Mouse (Mus musculus) olfactory bulb, adult 2 months (tissue): ENCODE measurements around the gene Gm525. TPM values are rescaled to one million over a fixed set of nuclear protein-coding genes. Genes with fewer than 3 reads are reported as not detected.
A peak's percentile ranks its signal among the peaks of the same experiment; 100 is the strongest.

Source experiments
- H3K27ac ChIP-seq: fragments of 200-500 bp; 2 replicates; pipeline ENCODE4 v1.5.1; 2012; ENCODE audit warnings: low read depth, low read length; ENCODE audit not compliant: insufficient read depth
- H3K4me1 ChIP-seq: fragments of 200-500 bp; 2 replicates; pipeline ENCODE4 v1.6.1; 2012; ENCODE audit warnings: low read length; ENCODE audit not compliant: control insufficient read depth, insufficient read depth
- H3K4me3 ChIP-seq: fragments of 200-500 bp; 2 replicates; pipeline ENCODE4 v1.5.1; 2012; ENCODE audit warnings: mild to moderate bottlenecking, low read depth, low read length, moderate library complexity; ENCODE audit not compliant: insufficient read depth
- CTCF ChIP-seq: fragments of 200-500 bp; IDR thresholded peaks from 2 replicates; pipeline ENCODE4 v1.5.1; 2012; ENCODE audit warnings: low read depth, mild to moderate bottlenecking, low read length, moderate library complexity; ENCODE audit not compliant: insufficient read depth
- POLR2A ChIP-seq: fragments of 200-500 bp; IDR thresholded peaks from 2 replicates; pipeline ENCODE4 v1.6.1; 2012; ENCODE audit warnings: mild to moderate bottlenecking, low read depth, low read length, moderate library complexity; ENCODE audit not compliant: insufficient read depth
- WGBS: fragments of 180-500 bp; shearing (Covaris S2); methylation state at CpG from one replicate; pipeline ENCODE4 v1.1.7; 2018; 5-methylcytosine and 5-hydroxymethylcytosine counted together
- polyA plus RNA-seq: library from polyadenylated mRNA; stranded (reverse); fragments of >200 nt; gene quantifications from 2 replicates; pipeline ENCODE4 v1.2.4, GENCODE M21; 2012; ENCODE audit warnings: low replicate concordance; ENCODE audit not compliant: missing spikeins, insufficient read depth, insufficient read length

Gene Gm525
- polyA plus RNA-seq, 1 experiment = not detected

GRCm38 (mm10) chr11:89100826-89101321 is 27.2 kb downstream of the Gm525 start:
- Histone ChIP-seq H3K27ac (peak overlapping the region; percentile 2; the same call in 1 of the 2 replicates), H3K4me1 (0 out of 2 replicates have a peak, but pooled peaks cover 3% of the 10 kb centered on the region), H3K4me3 (peak overlapping the region; percentile 27)
- WGBS = 20% methylated on average over 17 of the region's 17 CpGs
- TF ChIP-seq CTCF (no peak), POLR2A (no peak)

- WGBS = 92% methylated on average over 14 of the region's 14 CpGs
- no peak for TF ChIP-seq POLR2A
- TF ChIP-seq CTCF = no peak
- H3K4me3 ChIP-seq = no peak overlapping the region
- H3K4me1 ChIP-seq = peaks cover 10% of the 10 kb centered on the region
- H3K27ac ChIP-seq = no peak overlapping the region
Observed at GRCm38 (mm10) chr11:89103166-89103565, 29.5 kb downstream of the Gm525 start.

DNA sequence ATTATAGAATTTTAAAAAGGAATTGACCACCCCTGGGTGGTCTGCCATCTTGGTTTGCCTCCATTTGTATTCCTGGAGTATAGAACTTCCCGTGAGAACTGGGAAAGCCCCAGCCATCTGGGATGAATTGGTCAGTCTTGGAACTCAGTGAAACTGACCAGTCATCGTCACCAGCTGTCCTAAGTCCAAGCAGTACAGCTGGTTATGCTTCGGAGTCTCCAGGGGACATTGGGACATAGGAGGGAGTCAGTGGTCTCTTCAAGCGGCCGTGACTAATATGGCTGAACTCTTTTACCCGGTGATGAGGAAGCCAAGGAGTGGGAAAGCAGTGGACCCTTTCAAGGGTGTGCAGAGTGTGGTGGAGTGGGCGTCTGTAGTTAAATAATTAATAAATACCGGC is 31.6 kb downstream of the Gm525 start:
- WGBS = 96% methylated on average over 8 of the region's 8 CpGs

GRCm38 (mm10) chr11:89105823-89106222 is 32.2 kb downstream of the Gm525 start:
- Histone ChIP-seq H3K27ac (no peak overlapping the region), H3K4me3 (no peak overlapping the region), H3K4me1 (peaks cover 12% of the 10 kb centered on the region)
- WGBS = 87% methylated on average over 11 of the region's 11 CpGs
- TF ChIP-seq POLR2A (no peak), CTCF (no peak)

More for the DNA sequence above, 31.6 kb downstream of the Gm525 start:
- Histone ChIP-seq H3K27ac (no peak overlapping the region), H3K4me3 (no peak overlapping the region), H3K4me1 (peaks cover 12% of the 10 kb centered on the region)
- TF ChIP-seq CTCF (no peak), POLR2A (no peak)

DNA sequence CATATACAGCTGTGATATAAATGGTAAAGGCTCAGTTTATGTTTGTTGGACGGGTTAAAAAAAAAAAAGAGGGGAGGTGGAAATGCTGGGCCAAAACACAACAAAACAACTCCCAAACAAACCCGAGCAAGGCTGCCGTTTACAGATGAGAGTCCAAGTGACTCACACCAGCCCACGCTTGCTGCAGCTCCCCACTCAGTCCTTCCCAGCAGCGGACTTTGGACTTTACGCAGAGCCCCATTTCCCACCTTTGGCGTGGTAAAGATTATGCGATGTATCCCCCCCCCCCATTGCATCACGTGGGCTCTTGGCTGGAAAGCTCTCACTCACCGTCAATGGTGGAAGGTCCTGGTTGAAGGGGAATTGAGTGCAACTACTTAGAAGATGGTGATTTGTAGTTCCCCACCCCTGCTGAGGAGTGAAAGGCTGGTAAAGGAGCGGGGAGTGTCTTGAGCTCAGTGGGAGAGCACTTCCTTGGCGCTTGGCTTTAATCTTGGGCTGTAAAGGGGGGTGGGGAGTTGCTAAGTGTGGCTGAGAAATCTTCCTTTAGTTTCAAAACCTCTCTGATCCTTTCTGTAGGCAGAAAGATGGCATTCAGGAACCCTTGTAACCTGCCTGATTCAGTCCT is 33.7 kb downstream of the Gm525 start:
- 16% methylated on average over 12 of the region's 12 CpGs for WGBS

GRCm38 (mm10) chr11:89124411-89124810 is 50.8 kb downstream of the Gm525 start:
- TF ChIP-seq POLR2A (no peak), CTCF (no peak)
- Histone ChIP-seq H3K4me1 (no peaks in the 10 kb centered on the region), H3K27ac (no peak overlapping the region), H3K4me3 (no peak overlapping the region)
- WGBS = 34% methylated on average over 13 of the region's 13 CpGs

More for the DNA sequence above, 33.7 kb downstream of the Gm525 start:
- no peak overlapping the region for H3K4me3 ChIP-seq
- H3K27ac ChIP-seq = no peak overlapping the region; the same call in 1 of the 2 replicates
- peaks cover 12% of the 10 kb centered on the region for H3K4me1 ChIP-seq
- TF ChIP-seq CTCF = no peak
- TF ChIP-seq POLR2A = no peak

DNA sequence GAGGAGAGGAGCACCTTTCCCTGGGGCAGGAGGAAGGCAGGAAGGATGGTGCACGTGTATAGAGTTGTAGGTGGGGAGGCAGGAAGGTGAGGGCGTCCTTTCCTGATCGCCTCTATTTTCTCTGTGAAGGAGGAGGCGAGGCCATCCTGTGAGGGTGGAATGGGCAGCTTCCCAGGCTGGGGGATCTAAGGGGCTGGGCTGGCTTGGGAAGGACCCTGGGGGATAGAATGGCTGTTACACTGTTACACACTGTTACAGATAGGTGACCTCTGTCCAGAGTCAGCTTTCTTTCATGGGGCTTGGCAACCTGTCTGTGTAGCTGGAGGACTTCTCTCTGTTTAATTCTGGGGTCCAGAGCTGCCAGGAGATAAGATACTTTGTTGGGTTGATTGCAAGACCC is 57.2 kb downstream of the Gm525 start:
- TF ChIP-seq CTCF (no peak), POLR2A (no peak)
- 74% methylated on average over 4 of the region's 4 CpGs for WGBS
- no peak overlapping the region for H3K4me3 ChIP-seq
- no peak overlapping the region for H3K27ac ChIP-seq
- no peaks in the 10 kb centered on the region for H3K4me1 ChIP-seq

DNA sequence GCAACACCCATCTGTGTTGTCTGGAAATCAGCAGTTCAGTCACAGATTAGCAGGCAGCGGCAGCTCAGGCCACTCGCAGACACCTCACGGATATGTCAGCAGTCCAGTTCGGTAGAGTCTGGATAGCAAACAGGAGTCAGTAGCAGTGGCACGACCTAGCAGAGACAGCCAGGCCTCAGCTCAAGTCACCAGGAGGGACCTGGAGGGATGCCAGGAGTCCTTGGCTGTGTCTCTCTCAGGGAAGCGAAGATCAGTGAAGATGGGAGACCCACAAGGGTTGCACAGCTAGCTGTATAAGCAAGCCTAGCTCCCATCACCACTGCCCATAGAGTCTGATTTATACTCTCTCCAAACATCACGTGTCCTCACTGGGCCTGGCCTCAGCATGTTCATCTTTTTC is 58.8 kb downstream of the Gm525 start:
- Histone ChIP-seq H3K27ac (no peak overlapping the region), H3K4me3 (no peak overlapping the region), H3K4me1 (no peaks in the 10 kb centered on the region)
- TF ChIP-seq CTCF (no peak), POLR2A (no peak)
- WGBS = 84% methylated on average over 7 of the region's 7 CpGs

DNA sequence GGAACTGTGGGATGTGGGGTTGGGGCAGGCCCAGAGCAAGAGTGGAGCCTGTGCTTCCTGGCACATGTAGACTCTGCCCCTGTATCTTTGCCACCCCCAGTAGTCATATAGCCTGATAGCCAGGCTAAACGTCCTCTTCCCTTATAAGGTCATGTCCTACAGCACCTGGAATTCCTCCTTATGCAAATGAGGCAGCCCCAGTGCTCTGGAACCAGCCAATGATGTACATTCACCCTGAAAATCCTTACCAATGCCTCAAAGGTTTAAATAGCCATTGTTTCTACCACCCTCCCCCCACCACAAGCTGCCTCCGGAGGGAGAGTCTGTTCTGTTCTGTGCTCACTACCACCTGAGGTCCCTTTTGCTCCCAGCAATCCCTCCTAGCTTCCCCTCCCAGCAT is 60.6 kb downstream of the Gm525 start:
- WGBS = 58% methylated on average over 2 of the region's 2 CpGs
- H3K27ac ChIP-seq = no peak overlapping the region

GRCm38 (mm10) chr11:89137915-89138314 is 64.3 kb downstream of the Gm525 start:
- no peak for TF ChIP-seq CTCF
- TF ChIP-seq POLR2A = no peak
- no peak overlapping the region for H3K27ac ChIP-seq
- H3K4me1 ChIP-seq = no peaks in the 10 kb centered on the region
- no peak overlapping the region for H3K4me3 ChIP-seq
- WGBS = 100% methylated on average over 2 of the region's 2 CpGs

More for the DNA sequence above, 60.6 kb downstream of the Gm525 start:
- TF ChIP-seq CTCF = no peak
- TF ChIP-seq POLR2A = no peak
- Histone ChIP-seq H3K4me3 (no peak overlapping the region), H3K4me1 (no peaks in the 10 kb centered on the region)

Other genes with a start within 250 kb of the Gm525 start
- not detected in 2 replicates for gene Akap1, start 209.3 kb upstream of the Gm525 start, polyA plus RNA-seq
- gene Scpep1, start 118.4 kb upstream of the Gm525 start, polyA plus RNA-seq = not detected in 2 replicates
- not detected in 2 replicates for gene Elobl, start 106.9 kb upstream of the Gm525 start, polyA plus RNA-seq
- not detected in 2 replicates for gene Coil, start 103.6 kb upstream of the Gm525 start, polyA plus RNA-seq
- gene Trim25, start 74.5 kb upstream of the Gm525 start, polyA plus RNA-seq = not detected in 2 replicates
- 99.2 TPM in 1 of 2 replicates, not detected in the other for gene Dgke, start 7.0 kb upstream of the Gm525 start, polyA plus RNA-seq
- gene Nog, start 228.5 kb downstream of the Gm525 start, polyA plus RNA-seq = not detected in 2 replicates